Mouse (Mus musculus) forebrain, postnatal 0 days (tissue): Measurements from ENCODE around the gene Chkb. TPM values are rescaled to one million over a fixed set of nuclear protein-coding genes. Genes with fewer than 3 reads are reported as not detected.

Experiments
- ATAC-seq: fragments of 200-750 bp; cut with Nextera tagmentation; 2 replicates; pipeline ENCODE4 v1.8.0; 2017; ENCODE audit warnings: mild to moderate bottlenecking, moderate library complexity
- DNase-seq: peaks from one replicate; pipeline ENCODE4 v3.0.0-alpha.2; 2015
- H3K27ac ChIP-seq: fragments of 300-500 bp; sonication (generic); 2 replicates; pipeline ENCODE4 v1.5.1; 2014; ENCODE audit warnings: low read depth, mild to moderate bottlenecking, antibody characterized with exemption, low read length, moderate library complexity, mixed read lengths
- H3K27me3 ChIP-seq: fragments of 300-500 bp; sonication (generic); 2 replicates; pipeline ENCODE4 v1.6.1; 2014; ENCODE audit warnings: mild to moderate bottlenecking, low read length, mixed read lengths; ENCODE audit not compliant: insufficient read depth
- H3K36me3 ChIP-seq: fragments of 300-500 bp; sonication (generic); 2 replicates; pipeline ENCODE4 v1.6.1; 2014; ENCODE audit warnings: mild to moderate bottlenecking, moderate library complexity; ENCODE audit not compliant: insufficient read depth
- H3K4me1 ChIP-seq: fragments of 300-500 bp; sonication (generic); 2 replicates; pipeline ENCODE4 v1.6.1; 2014; ENCODE audit warnings: antibody characterized with exemption; ENCODE audit not compliant: insufficient read depth
- H3K4me2 ChIP-seq: fragments of 300-500 bp; sonication (generic); 2 replicates; pipeline ENCODE4 v1.6.1; 2014; ENCODE audit warnings: low read depth, mild to moderate bottlenecking, moderate library complexity
- H3K4me3 ChIP-seq: fragments of 300-500 bp; sonication (generic); 2 replicates; pipeline ENCODE4 v1.5.1; 2014; ENCODE audit warnings: low read depth, low read length, mixed read lengths
- H3K9ac ChIP-seq: fragments of 300-500 bp; sonication (generic); 2 replicates; pipeline ENCODE4 v1.6.1; 2014; ENCODE audit warnings: mild to moderate bottlenecking
- H3K9me3 ChIP-seq: fragments of 300-500 bp; sonication (generic); 2 replicates; pipeline ENCODE4 v1.6.1; 2016; ENCODE audit warnings: low read length
- CTCF ChIP-seq: sonication (generic); IDR thresholded peaks from 2 replicates; pipeline ENCODE4 v1.5.1; 2016; ENCODE audit warnings: antibody characterized with exemption, control low read depth, low read depth
- WGBS: fragments of 180-500 bp; shearing (Covaris S2); extraction: QIAGEN DNeasy Blood & Tissue Kit; methylation state at CpG from one replicate; pipeline ENCODE4 v1.1.7; 2014; 5-methylcytosine and 5-hydroxymethylcytosine counted together
- polyA plus RNA-seq: library from polyadenylated mRNA; unstranded; fragments of >200 nt; fragmentation: Nextera tagmentation; extraction: Ambion mirVana; gene quantifications from 2 replicates; pipeline ENCODE4 v1.2.1, GENCODE M21; 2015
- total RNA-seq: library from RNA; depleted of rRNA; stranded (reverse); fragments of >200 nt; gene quantifications from 2 replicates; pipeline ENCODE4 v1.2.3, GENCODE M21; 2014

Chkb gene
- total and polyA plus RNA-seq, 2 experiments from 2014 or later = 56.9 to 92.4 TPM

DNA sequence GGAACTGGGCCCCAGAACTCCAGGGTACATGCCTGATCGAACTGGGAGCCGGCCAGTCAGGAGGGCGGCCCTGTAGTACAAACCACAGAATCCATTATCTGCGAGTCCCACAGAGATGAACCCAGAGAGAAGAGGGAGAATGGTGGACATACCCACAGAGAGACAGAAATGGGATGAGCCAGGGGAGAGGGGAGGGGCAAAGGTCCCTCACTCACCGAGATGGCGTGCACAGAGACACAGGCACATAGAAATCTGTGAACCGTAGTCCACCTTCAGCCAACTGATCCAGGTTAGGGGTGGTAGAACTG is 45.5 kb upstream of the Chkb start:
- Histone ChIP-seq H3K27me3 (no peaks in the 10 kb centered on the region), H3K4me3 (peak overlapping the region; percentile 60), H3K27ac (no peak overlapping the region), H3K9ac (peak overlapping the region; percentile 67), H3K4me2 (peak overlapping the region; percentile 85), H3K9me3 (no peaks in the 10 kb centered on the region), H3K36me3 (peaks cover 6% of the 10 kb centered on the region; the same call in 1 of the 2 replicates), H3K4me1 (peaks cover 6% of the 10 kb centered on the region; the same call in 1 of the 2 replicates)
- TF ChIP-seq CTCF = no peak
- 92% methylated on average over 7 of the region's 7 CpGs for WGBS
- ATAC-seq (no peak), DNase-seq (no peak)

- Histone ChIP-seq H3K9me3 (no peaks in the 10 kb centered on the region), H3K9ac (no peak overlapping the region), H3K4me1 (peaks cover 6% of the 10 kb centered on the region; the same call in 1 of the 2 replicates), H3K4me2 (peak overlapping the region; percentile 85; the same call in 1 of the 2 replicates), H3K27me3 (no peaks in the 10 kb centered on the region), H3K27ac (no peak overlapping the region), H3K36me3 (peaks cover 6% of the 10 kb centered on the region; the same call in 1 of the 2 replicates), H3K4me3 (0 out of 2 replicates have a peak overlapping the region, but pooled peaks have one; percentile 60)
- 87% methylated on average over 19 of the region's 19 CpGs for WGBS
- TF ChIP-seq CTCF = no peak
- no peak for DNase-seq
- no peak for ATAC-seq
These were observed 45.0 kb upstream of the Chkb start for GRCm38 (mm10) chr15:89474596-89475292.

- Histone ChIP-seq H3K4me2 (no peak overlapping the region), H3K27ac (no peak overlapping the region), H3K9me3 (no peaks in the 10 kb centered on the region), H3K27me3 (no peaks in the 10 kb centered on the region), H3K4me1 (peaks cover 6% of the 10 kb centered on the region; the same call in 1 of the 2 replicates), H3K9ac (no peak overlapping the region), H3K36me3 (peaks cover 6% of the 10 kb centered on the region; the same call in 1 of the 2 replicates), H3K4me3 (no peak overlapping the region)
- 98% methylated on average over 8 of the region's 8 CpGs for WGBS
- ATAC-seq (no peak), DNase-seq (no peak)
- TF ChIP-seq CTCF = no peak
These were observed 44.2 kb upstream of the Chkb start for GRCm38 (mm10) chr15:89473921-89474320.

DNA sequence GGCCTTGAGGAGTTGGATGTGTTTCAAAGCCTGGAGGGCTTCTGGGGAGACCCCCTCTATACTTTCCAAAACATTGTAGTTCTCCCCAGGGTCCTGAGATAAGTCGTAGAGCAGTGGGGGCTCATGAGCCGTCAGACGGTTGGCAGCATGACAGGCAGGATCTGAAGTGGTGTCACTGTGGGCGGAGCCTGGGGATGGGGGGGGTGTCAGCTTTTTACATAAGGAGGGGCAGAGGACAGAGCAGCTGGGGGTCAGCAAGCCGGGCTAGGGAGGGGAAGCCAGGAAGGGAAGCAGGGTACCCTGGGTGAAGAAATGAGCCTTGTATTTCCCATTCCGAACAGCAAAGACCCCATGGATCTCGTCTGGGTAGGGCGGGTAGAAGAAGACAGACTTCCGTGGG is 43.7 kb upstream of the Chkb start:
- DNase-seq = no peak
- ATAC-seq = no peak
- 82% methylated on average over 9 of the region's 9 CpGs for WGBS
- Histone ChIP-seq H3K4me1 (peaks cover 6% of the 10 kb centered on the region; the same call in 1 of the 2 replicates), H3K27ac (no peak overlapping the region), H3K4me3 (no peak overlapping the region), H3K9me3 (no peaks in the 10 kb centered on the region), H3K36me3 (peaks cover 6% of the 10 kb centered on the region; the same call in 1 of the 2 replicates), H3K9ac (no peak overlapping the region), H3K4me2 (no peak overlapping the region), H3K27me3 (no peaks in the 10 kb centered on the region)
- TF ChIP-seq CTCF = no peak

GRCm38 (mm10) chr15:89471476-89471875 is 41.8 kb upstream of the Chkb start:
- peaks cover 6% of the 10 kb centered on the region; the same call in 1 of the 2 replicates for H3K4me1 ChIP-seq
- H3K27me3 ChIP-seq = no peaks in the 10 kb centered on the region
- H3K36me3 ChIP-seq = peaks cover 6% of the 10 kb centered on the region; the same call in 1 of the 2 replicates
- H3K9me3 ChIP-seq = no peaks in the 10 kb centered on the region
- DNase-seq = no peak
- H3K4me2 ChIP-seq = no peak overlapping the region
- H3K9ac ChIP-seq = no peak overlapping the region
- WGBS = 82% methylated on average over 4 of the region's 4 CpGs
- TF ChIP-seq CTCF = no peak
- ATAC-seq = no peak
- no peak overlapping the region for H3K27ac ChIP-seq
- no peak overlapping the region for H3K4me3 ChIP-seq

GRCm38 (mm10) chr15:89468577-89468976 is 38.9 kb upstream of the Chkb start:
- H3K27ac ChIP-seq = no peak overlapping the region
- WGBS = 28% methylated on average over 2 of the region's 2 CpGs
- no peak overlapping the region for H3K9ac ChIP-seq
- no peaks in the 10 kb centered on the region for H3K27me3 ChIP-seq
- DNase-seq = peak; percentile 59
- TF ChIP-seq CTCF = peak; percentile 75
- no peak overlapping the region for H3K4me3 ChIP-seq
- peaks cover 8% of the 10 kb centered on the region; the same call in 1 of the 2 replicates for H3K36me3 ChIP-seq
- no peaks in the 10 kb centered on the region for H3K4me1 ChIP-seq
- ATAC-seq = peak; percentile 38; the same call in 1 of the 2 replicates
- H3K4me2 ChIP-seq = no peak overlapping the region
- H3K9me3 ChIP-seq = no peaks in the 10 kb centered on the region

GRCm38 (mm10) chr15:89465052-89465451 is 35.3 kb upstream of the Chkb start:
- ATAC-seq (peak; percentile 71), DNase-seq (peak; percentile 26)
- Histone ChIP-seq H3K27me3 (no peaks in the 10 kb centered on the region), H3K27ac (no peak overlapping the region), H3K36me3 (peaks cover 29% of the 10 kb centered on the region), H3K9me3 (no peaks in the 10 kb centered on the region), H3K4me3 (no peak overlapping the region), H3K4me2 (no peak overlapping the region), H3K9ac (no peak overlapping the region), H3K4me1 (no peaks in the 10 kb centered on the region)
- 0% methylated on average over 1 of the region's 1 CpGs for WGBS
- no peak for TF ChIP-seq CTCF
